Mouse (Mus musculus) CH12.LX (cell line): ENCODE results near the gene Lpin1. TPM values are rescaled to one million over a fixed set of nuclear protein-coding genes. Genes with fewer than 3 reads are reported as not detected.

Source experiments
- DNase-seq: peaks from one replicate; pipeline ENCODE4 v3.0.0-alpha.2; 2013; ENCODE audit errors: extremely low read depth
- H3K27ac ChIP-seq: 2 replicates; pipeline ENCODE4 v1.5.1; 2012; ENCODE audit warnings: low read depth, mild to moderate bottlenecking, control low read depth, moderate library complexity; ENCODE audit not compliant: insufficient read depth
- H3K27me3 ChIP-seq: replicated peaks from 2 replicates; pipeline ENCODE3; 2012; ENCODE audit warnings: inconsistent platforms
- H3K36me3 ChIP-seq, 2 experiments: replicated peaks in 1 of 2; 2 replicates each; pipeline versions ENCODE3 to v1.6.1; 2012; ENCODE audit warnings: inconsistent platforms in 1 of 2, low read length in 1 of 2, mild to moderate bottlenecking in 1 of 2, mixed read lengths in 1 of 2, moderate library complexity in 1 of 2; ENCODE audit not compliant: control insufficient read depth in 1 of 2, insufficient read depth in 1 of 2
- H3K4me1 ChIP-seq, 2 experiments: 2 replicates each; pipeline ENCODE4 v1.6.1; 2012; ENCODE audit warnings: inconsistent platforms in 1 of 2, moderate library complexity in 1 of 2; ENCODE audit not compliant: insufficient read depth in 2 of 2, control insufficient read depth in 1 of 2
- H3K4me2 ChIP-seq: 2 replicates; pipeline ENCODE4 v1.6.1; 2012; ENCODE audit warnings: low read depth, mild to moderate bottlenecking, control low read depth; ENCODE audit not compliant: poor library complexity, insufficient read depth, severe bottlenecking
- H3K4me3 ChIP-seq, 3 experiments: fragments of 150-350 bp in 1 of 3; sonication (generic) in 1 of 3; replicated peaks in 1 of 3; 2 replicates each; pipeline versions ENCODE3 to v1.5.1; 2011 to 2012; ENCODE audit warnings: low read depth in 2 of 3, low read length in 2 of 3, mild to moderate bottlenecking in 2 of 3, moderate library complexity in 2 of 3, control low read depth in 1 of 3, improper control_type of control experiment in 1 of 3, inconsistent platforms in 1 of 3, mixed read lengths in 1 of 3; ENCODE audit not compliant: poor library complexity in 1 of 3
- H3K79me2 ChIP-seq: replicated peaks from 2 replicates; pipeline ENCODE4 v1.6.1; 2012; ENCODE audit warnings: mild to moderate bottlenecking, moderate library complexity; ENCODE audit not compliant: control insufficient read depth, poor library complexity, insufficient read depth, severe bottlenecking; ENCODE audit errors: extremely low read depth
- H3K9ac ChIP-seq: 2 replicates; pipeline ENCODE4 v1.6.1; 2012; ENCODE audit warnings: low read depth, mild to moderate bottlenecking, control low read depth, moderate library complexity; ENCODE audit not compliant: insufficient read depth
- H3K9me3 ChIP-seq: replicated peaks from 2 replicates; pipeline ENCODE3; 2012; ENCODE audit warnings: low read length, inconsistent platforms, mixed read lengths
- CHD1 ChIP-seq: IDR thresholded peaks from 2 replicates; pipeline ENCODE4 v1.6.1; 2012; ENCODE audit warnings: low read depth, low read length, improper control_type of control experiment, inconsistent platforms
- CHD2 ChIP-seq: IDR thresholded peaks from 2 replicates; pipeline ENCODE4 v1.6.1; 2011; ENCODE audit warnings: low read length, improper control_type of control experiment
- CTCF ChIP-seq, 2 experiments: IDR thresholded peaks in 1 of 2; conservative IDR thresholded peaks in 1 of 2; 2 replicates each; pipeline ENCODE4 v1.5.1; 2011 to 2012; ENCODE audit warnings: low read depth in 2 of 2, low read length in 2 of 2, improper control_type of control experiment in 1 of 2, inconsistent platforms in 1 of 2, mild to moderate bottlenecking in 1 of 2, moderate library complexity in 1 of 2
- E2F4 ChIP-seq: IDR thresholded peaks from 2 replicates; pipeline ENCODE4 v1.6.1; 2011; ENCODE audit warnings: low read depth, low read length, improper control_type of control experiment; ENCODE audit not compliant: insufficient replicate concordance
- ELF1 ChIP-seq: IDR thresholded peaks from 2 replicates; pipeline ENCODE4 v1.6.1; 2014; ENCODE audit warnings: low read depth, mild to moderate bottlenecking, inconsistent platforms, low read length, improper control_type of control experiment
- EP300 ChIP-seq: IDR thresholded peaks from 2 replicates; pipeline ENCODE4 v1.6.1; 2011; ENCODE audit warnings: low read length, improper control_type of control experiment
- ETS1 ChIP-seq: conservative IDR thresholded peaks from 2 replicates; pipeline ENCODE4 v1.6.1; 2012; ENCODE audit warnings: low read depth, mild to moderate bottlenecking, inconsistent platforms, low read length, improper control_type of control experiment, moderate library complexity
- GABPA ChIP-seq: IDR thresholded peaks from 2 replicates; pipeline ENCODE4 v1.6.1; 2012; ENCODE audit warnings: low read depth, low read length, improper control_type of control experiment, inconsistent platforms; ENCODE audit not compliant: insufficient replicate concordance
- HCFC1 ChIP-seq: IDR thresholded peaks from 2 replicates; pipeline ENCODE4 v1.6.1; 2012; ENCODE audit warnings: low read depth, mild to moderate bottlenecking, inconsistent platforms, low read length, improper control_type of control experiment
- IRF4 ChIP-seq: IDR thresholded peaks from 2 replicates; pipeline ENCODE4 v1.6.1; 2014; ENCODE audit warnings: low read depth, mild to moderate bottlenecking, inconsistent platforms, low read length, improper control_type of control experiment
- JUN ChIP-seq: IDR thresholded peaks from 2 replicates; pipeline ENCODE4 v1.6.1; 2011; ENCODE audit warnings: low read depth, mild to moderate bottlenecking, low read length, improper control_type of control experiment, moderate library complexity; ENCODE audit not compliant: insufficient read depth
- JUND ChIP-seq: conservative IDR thresholded peaks from 2 replicates; pipeline ENCODE4 v1.6.1; 2011; ENCODE audit warnings: low read depth, low read length, improper control_type of control experiment
- MAZ ChIP-seq: IDR thresholded peaks from 2 replicates; pipeline ENCODE4 v1.6.1; 2012; ENCODE audit warnings: low read depth, mild to moderate bottlenecking, inconsistent platforms, low read length, improper control_type of control experiment, moderate library complexity
- MXI1 ChIP-seq: IDR thresholded peaks from 2 replicates; pipeline ENCODE4 v1.6.1; 2011; ENCODE audit warnings: mild to moderate bottlenecking, low read depth, low read length, improper control_type of control experiment
- MYC ChIP-seq: IDR thresholded peaks from 2 replicates; pipeline ENCODE4 v1.6.1; 2011; ENCODE audit warnings: low read depth, mild to moderate bottlenecking, improper control_type of control experiment, low read length
- NELFE ChIP-seq: IDR thresholded peaks from 2 replicates; pipeline ENCODE4 v1.6.1; 2011; ENCODE audit warnings: low read depth, low read length, improper control_type of control experiment
- NRF1 ChIP-seq: IDR thresholded peaks from 2 replicates; pipeline ENCODE4 v1.6.1; 2014; ENCODE audit warnings: low read depth, mild to moderate bottlenecking, inconsistent platforms, low read length, improper control_type of control experiment, moderate library complexity
- RAD21 ChIP-seq: IDR thresholded peaks from 2 replicates; pipeline ENCODE4 v1.6.1; 2011; ENCODE audit warnings: low read depth, mild to moderate bottlenecking, low read length, improper control_type of control experiment, moderate library complexity
- SIN3A ChIP-seq: IDR thresholded peaks from 2 replicates; pipeline ENCODE4 v1.6.1; 2012; ENCODE audit warnings: low read length, improper control_type of control experiment, inconsistent platforms
- TBP ChIP-seq: conservative IDR thresholded peaks from 2 replicates; pipeline ENCODE4 v1.6.1; 2011; ENCODE audit warnings: low read depth, low read length, improper control_type of control experiment
- UBTF ChIP-seq: IDR thresholded peaks from 2 replicates; pipeline ENCODE4 v1.6.1; 2012; ENCODE audit warnings: low read depth, mild to moderate bottlenecking, inconsistent platforms, low read length, improper control_type of control experiment, moderate library complexity
- USF2 ChIP-seq: conservative IDR thresholded peaks from 2 replicates; pipeline ENCODE4 v1.6.1; 2011; ENCODE audit warnings: low read depth, low read length, improper control_type of control experiment
- dilution Hi-C: fragments of 300-500 bp; cut with MboI; formaldehyde crosslinking; loops from 2 replicates; pipeline ENCODE4 v1.14.3; 2020; ENCODE audit warnings: low sequenced_read_pairs; ENCODE audit not compliant: extremely low pct_unique_long_range_greater_than_20kb, extremely low pct_ligation_motif_present
- in situ Hi-C: fragments of 300-500 bp; cut with MboI; formaldehyde crosslinking; loops from 3 replicates; pipeline ENCODE4 v1.14.3; 2019; ENCODE audit warnings: low sequenced_read_pairs, low pct_ligation_motif_present, low pct_unique_long_range_greater_than_20kb, mixed read lengths
- polyA plus RNA-seq: library from polyadenylated mRNA; unstranded; fragments of >175 nt; gene quantifications from 2 replicates; pipeline ENCODE4 v1.2.1, GENCODE M21; 2012; ENCODE audit warnings: low read depth; ENCODE audit not compliant: insufficient read length
- total RNA-seq, 2 experiments: library from RNA; depleted of rRNA; stranded (reverse); fragments of 300-350 nt in 1 of 2; fragments of >200 nt in 1 of 2; gene quantifications; 2 replicates each; pipeline ENCODE4 v1.2.3; 2012 to 2014

Lpin1 gene
- total and polyA plus RNA-seq, 3 experiments: 6.1 to 7.5 (median 6.7) TPM

DNA sequence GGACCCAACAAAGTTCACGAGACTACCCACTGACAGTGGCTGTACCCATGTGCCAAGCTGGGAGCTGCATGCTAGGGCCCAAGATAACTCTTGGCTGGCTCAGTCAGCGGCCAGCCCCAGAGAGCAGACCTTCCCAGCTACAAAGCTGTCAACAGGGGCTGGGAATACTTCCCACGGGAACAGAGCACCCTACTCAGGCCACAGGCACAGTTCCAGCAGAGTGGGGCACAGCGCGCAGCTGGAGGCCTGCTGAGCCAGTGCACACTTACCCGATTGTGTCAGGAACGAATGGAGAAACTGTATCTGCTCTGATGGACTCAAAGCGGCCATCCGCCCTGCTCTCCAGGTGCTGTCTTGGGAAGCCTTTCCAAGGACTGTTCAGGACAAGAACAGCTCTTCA is 95.6 kb downstream of the Lpin1 start:
- H3K36me3 ChIP-seq: no peaks in the 10 kb centered on the region
- no peak overlapping the region for H3K4me3 ChIP-seq
- H3K27ac ChIP-seq: no peak overlapping the region
- TF ChIP-seq TBP: no peak
- no peak for TF ChIP-seq USF2
- TF ChIP-seq JUN: no peak
- TF ChIP-seq EP300: no peak
- TF ChIP-seq HCFC1: no peak
- no peak for TF ChIP-seq MXI1
- no peak for TF ChIP-seq MYC
- TF ChIP-seq NRF1: no peak
- no peak for TF ChIP-seq JUND
- in situ Hi-C loops (no loop called here), dilution Hi-C loops (no loop called here)
- H3K27me3 ChIP-seq: no peaks in the 10 kb centered on the region
- no peak overlapping the region for H3K9ac ChIP-seq
- H3K4me1 ChIP-seq: no peaks in the 10 kb centered on the region
- H3K4me2 ChIP-seq: no peak overlapping the region
- no peaks in the 10 kb centered on the region for H3K79me2 ChIP-seq
- no peak for DNase-seq
- H3K9me3 ChIP-seq: peaks cover 3% of the 10 kb centered on the region

DNA sequence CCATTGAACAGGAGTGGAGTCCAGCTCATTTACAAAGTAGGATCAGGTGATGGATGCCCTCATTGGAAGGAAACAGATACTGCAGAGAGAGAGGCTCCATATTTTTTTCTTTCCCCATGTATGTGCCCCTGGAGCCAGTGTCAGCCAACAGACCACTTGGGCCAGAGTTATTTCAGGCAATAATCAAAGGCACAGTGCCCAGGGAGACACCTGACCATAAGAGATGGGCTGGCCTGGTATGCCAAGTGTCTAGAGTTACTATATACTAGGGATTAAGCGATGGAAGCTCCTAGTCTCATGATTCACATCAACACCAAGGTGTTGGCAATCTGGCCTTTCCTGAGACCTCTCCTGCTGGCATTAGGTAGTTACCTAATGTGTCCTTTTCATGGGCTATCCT is 97.8 kb downstream of the Lpin1 start:
- dilution Hi-C loops: no loop called here
- Histone ChIP-seq H3K27me3 (no peaks in the 10 kb centered on the region), H3K4me3 (no peak overlapping the region), H3K79me2 (no peaks in the 10 kb centered on the region), H3K4me1 (peaks cover 0 to 18% of the 10 kb centered on the region in 2 experiments; a peak in 2 of 4 replicates), H3K9ac (no peak overlapping the region), H3K9me3 (peaks cover 3% of the 10 kb centered on the region), H3K36me3 (no peaks in the 10 kb centered on the region), H3K4me2 (no peak overlapping the region), H3K27ac (no peak overlapping the region)
- in situ Hi-C loops: no loop called here
- DNase-seq: no peak
- no peak for TF ChIP-seq SIN3A
- TF ChIP-seq GABPA: no peak
- no peak for TF ChIP-seq UBTF
- no peak for TF ChIP-seq CHD1
- TF ChIP-seq CHD2: no peak
- no peak for TF ChIP-seq ETS1
- TF ChIP-seq ELF1: no peak
- TF ChIP-seq IRF4: no peak
- no peak for TF ChIP-seq E2F4
- TF ChIP-seq CTCF (conservative IDR thresholded peaks at IDR 0.05 in 1 of 2, IDR thresholded peaks at IDR 0.05 in 1 of 2; ENCODE audit: low read depth in 2 of 2, low read length in 2 of 2): no peak
- TF ChIP-seq RAD21: no peak
- TF ChIP-seq NELFE: no peak
- TF ChIP-seq MAZ: no peak
